Mouse (Mus musculus) kidney, adult 2 months (tissue): ENCODE results near the gene Ndufb10. TPM values are rescaled to one million over a fixed set of nuclear protein-coding genes. Genes with fewer than 3 reads are reported as not detected.

Experiments
- DNase-seq: peaks from one replicate; pipeline ENCODE4 v3.0.0; 2021
- H3K27ac ChIP-seq: fragments of 200-500 bp; 2 replicates; pipeline ENCODE4 v1.5.1; 2012; ENCODE audit warnings: low read depth, low read length, control low read depth, inconsistent platforms; ENCODE audit not compliant: insufficient read depth
- H3K27me3 ChIP-seq: fragments of 200-500 bp; replicated peaks from 2 replicates; pipeline ENCODE4 v1.6.1; 2012; ENCODE audit warnings: mild to moderate bottlenecking, moderate library complexity, low read length, inconsistent platforms; ENCODE audit not compliant: control insufficient read depth, insufficient read depth
- H3K36me3 ChIP-seq: fragments of 200-500 bp; 2 replicates; pipeline ENCODE4 v1.6.1; 2012; ENCODE audit warnings: mild to moderate bottlenecking, moderate library complexity, low read length, inconsistent platforms; ENCODE audit not compliant: control insufficient read depth, insufficient read depth
- H3K4me1 ChIP-seq: fragments of 200-500 bp; 2 replicates; pipeline ENCODE4 v1.6.1; 2011; ENCODE audit warnings: low read length; ENCODE audit not compliant: control insufficient read depth, insufficient read depth
- H3K4me3 ChIP-seq: fragments of 200-500 bp; 2 replicates; pipeline ENCODE4 v1.5.1; 2011; ENCODE audit warnings: mild to moderate bottlenecking, low read depth, low read length, control low read depth; ENCODE audit not compliant: insufficient read depth
- CTCF ChIP-seq: fragments of 200-500 bp; conservative IDR thresholded peaks from 2 replicates; pipeline ENCODE4 v1.5.1; 2011; ENCODE audit warnings: low read depth, mild to moderate bottlenecking, control low read depth, low read length, moderate library complexity, mixed read lengths; ENCODE audit not compliant: insufficient read depth, insufficient read length
- POLR2A ChIP-seq: fragments of 200-500 bp; IDR thresholded peaks from one replicate; pipeline ENCODE4 v1.6.1; 2011; ENCODE audit warnings: low read depth, low read length, control low read depth
- WGBS: fragments of 180-500 bp; shearing (Covaris S2); methylation state at CpG from one replicate; pipeline ENCODE4 v1.1.7; 2018; 5-methylcytosine and 5-hydroxymethylcytosine counted together
- polyA plus RNA-seq: library from polyadenylated mRNA; depleted of rRNA; stranded (reverse); fragments of >200 nt; gene quantifications from 2 replicates; pipeline ENCODE4 v1.2.3, GENCODE M21; 2012

Gene Ndufb10
- polyA plus RNA-seq, 1 experiment: 656 TPM

GRCm38 (mm10) chr17:24733434-24734050 is 9.3 kb upstream of the Ndufb10 start:
- 90% methylated on average over 21 of the region's 21 CpGs for WGBS
- Histone ChIP-seq H3K4me3 (no peak overlapping the region), H3K27ac (no peak overlapping the region), H3K27me3 (no peaks in the 10 kb centered on the region), H3K36me3 (no peaks in the 10 kb centered on the region), H3K4me1 (peaks cover 24% of the 10 kb centered on the region)
- DNase-seq: no peak
- no peak for TF ChIP-seq CTCF
- no peak for TF ChIP-seq POLR2A

- Histone ChIP-seq H3K27me3 (no peaks in the 10 kb centered on the region), H3K4me3 (no peak overlapping the region), H3K36me3 (no peaks in the 10 kb centered on the region), H3K27ac (peak overlapping the region; percentile 77), H3K4me1 (peaks cover 18% of the 10 kb centered on the region)
- TF ChIP-seq POLR2A (no peak), CTCF (no peak)
- peak; percentile 72 for DNase-seq
- WGBS: 51% methylated on average over 12 of the region's 12 CpGs
Measured at GRCm38 (mm10) chr17:24732233-24732935, 8.1 kb upstream of the Ndufb10 start.

- no peak overlapping the region for H3K27ac ChIP-seq
- DNase-seq: no peak
- H3K4me3 ChIP-seq: no peak overlapping the region
- peaks cover 15% of the 10 kb centered on the region for H3K4me1 ChIP-seq
- H3K27me3 ChIP-seq: no peaks in the 10 kb centered on the region
- 86% methylated on average over 14 of the region's 14 CpGs for WGBS
- H3K36me3 ChIP-seq: no peaks in the 10 kb centered on the region
- TF ChIP-seq POLR2A (no peak), CTCF (no peak)
Measured at GRCm38 (mm10) chr17:24730787-24731186, 6.5 kb upstream of the Ndufb10 start.

GRCm38 (mm10) chr17:24729067-24729466 is 4.8 kb upstream of the Ndufb10 start:
- TF ChIP-seq CTCF: no peak
- TF ChIP-seq POLR2A: no peak
- DNase-seq: no peak
- peaks cover 17% of the 10 kb centered on the region for H3K4me1 ChIP-seq
- H3K4me3 ChIP-seq: no peak overlapping the region
- no peaks in the 10 kb centered on the region for H3K27me3 ChIP-seq
- no peaks in the 10 kb centered on the region for H3K36me3 ChIP-seq
- WGBS: 66% methylated on average over 6 of the region's 6 CpGs
- no peak overlapping the region for H3K27ac ChIP-seq

GRCm38 (mm10) chr17:24728184-24728583 is 3.9 kb upstream of the Ndufb10 start:
- 68% methylated on average over 17 of the region's 17 CpGs for WGBS
- TF ChIP-seq CTCF (no peak), POLR2A (no peak)
- Histone ChIP-seq H3K27ac (no peak overlapping the region), H3K4me1 (peaks cover 16% of the 10 kb centered on the region), H3K27me3 (no peaks in the 10 kb centered on the region), H3K36me3 (no peaks in the 10 kb centered on the region), H3K4me3 (no peak overlapping the region)
- DNase-seq: no peak

GRCm38 (mm10) chr17:24727618-24728017 is 3.3 kb upstream of the Ndufb10 start, which contains the start of gene Rpl3l:
Gene Rpl3l (plus strand): TSS chr17:24727820.
- 66% methylated on average over 2 of the region's 2 CpGs for WGBS
- Histone ChIP-seq H3K36me3 (no peaks in the 10 kb centered on the region), H3K4me3 (no peak within 1 kb of the TSS), H3K27me3 (no peaks in the 10 kb centered on the region), H3K4me1 (peaks cover 11% of the 10 kb centered on the region; the same call in 1 of the 2 replicates), H3K27ac (no peak within 1 kb of the TSS)
- no peak for TF ChIP-seq POLR2A
- no peak for TF ChIP-seq CTCF
- DNase-seq: no peak

- Histone ChIP-seq H3K4me1 (peaks cover 2% of the 10 kb centered on the region; the same call in 1 of the 2 replicates), H3K36me3 (no peaks in the 10 kb centered on the region; the same call in 1 of the 2 replicates), H3K27me3 (no peaks in the 10 kb centered on the region), H3K27ac (no peak overlapping the region), H3K4me3 (no peak overlapping the region)
- 64% methylated on average over 3 of the region's 3 CpGs for WGBS
- DNase-seq: no peak
- no peak for TF ChIP-seq CTCF
- TF ChIP-seq POLR2A: no peak
Measured at GRCm38 (mm10) chr17:24725637-24726390, 1.5 kb upstream of the Ndufb10 start.
